Mouse (Mus musculus) right cerebral cortex, postnatal 4 days (tissue): ENCODE measurements at regions not wholly inside any gene's neighbourhood (a gene's known extent, or its start where the extent isn't known, plus 50 kb on each side); places are given as distances from the start of the nearest gene placed in this dataset.

Experiments
- DNase-seq: peaks from one replicate; pipeline ENCODE4 v3.0.0-alpha.2; 2022

- no peak for DNase-seq
These were observed 778.8 kb downstream of the Brinp3 start for GRCm38 (mm10) chr1:147273324-147273723.

DNA sequence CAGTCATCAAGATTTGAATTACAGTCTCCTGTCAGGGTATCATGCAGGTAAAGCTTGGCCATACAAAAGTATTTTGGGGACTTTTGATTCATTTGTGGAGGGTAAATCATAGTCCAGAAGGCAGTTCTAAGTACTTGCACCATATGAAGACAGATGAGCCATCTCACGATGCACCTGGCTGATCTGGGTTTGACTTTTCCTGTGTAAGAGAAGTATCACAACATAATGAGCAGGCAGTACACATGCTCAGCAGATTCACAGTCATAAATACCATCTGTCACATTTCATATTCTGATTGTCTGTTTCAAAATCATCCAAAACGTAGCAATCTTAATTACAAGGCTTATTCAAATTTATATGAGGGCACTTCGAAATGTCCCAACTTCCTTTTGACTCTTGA is 796.6 kb downstream of the Brinp3 start:
- DNase-seq = no peak

GRCm38 (mm10) chr1:147309246-147309645 is 814.7 kb downstream of the Brinp3 start:
- peak; percentile 3 for DNase-seq

GRCm38 (mm10) chr1:147343276-147343953 is 848.9 kb downstream of the Brinp3 start:
- DNase-seq = peak; percentile 70

DNA sequence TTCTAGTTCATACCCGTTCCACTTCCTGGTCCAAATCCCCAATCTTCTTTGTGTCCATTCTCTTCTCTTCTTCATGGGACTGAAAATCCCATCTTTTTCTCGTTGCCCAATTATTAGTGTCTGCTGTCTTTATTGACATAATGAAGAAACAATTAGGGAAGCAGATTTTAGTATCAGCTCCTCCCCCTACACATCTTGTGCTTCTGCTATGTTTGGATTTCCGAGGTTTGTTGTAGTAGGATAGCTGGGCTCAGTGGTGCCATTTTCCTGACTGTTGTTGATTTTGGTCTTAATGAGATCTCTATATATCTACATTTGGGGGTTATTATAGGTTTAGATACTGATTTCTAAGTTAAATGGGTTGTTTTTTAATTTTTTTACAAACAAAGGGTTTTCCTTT is 849.5 kb downstream of the Brinp3 start:
- DNase-seq = no peak
